Mouse (Mus musculus): ENCODE results near the gene Gtdc1. TPM values are rescaled to one million over a fixed set of nuclear protein-coding genes. Genes with fewer than 3 reads are reported as not detected.

Gtdc1 gene
- polyA plus RNA-seq, 1 experiment from 2014 or later, result 17.3 TPM

DNA sequence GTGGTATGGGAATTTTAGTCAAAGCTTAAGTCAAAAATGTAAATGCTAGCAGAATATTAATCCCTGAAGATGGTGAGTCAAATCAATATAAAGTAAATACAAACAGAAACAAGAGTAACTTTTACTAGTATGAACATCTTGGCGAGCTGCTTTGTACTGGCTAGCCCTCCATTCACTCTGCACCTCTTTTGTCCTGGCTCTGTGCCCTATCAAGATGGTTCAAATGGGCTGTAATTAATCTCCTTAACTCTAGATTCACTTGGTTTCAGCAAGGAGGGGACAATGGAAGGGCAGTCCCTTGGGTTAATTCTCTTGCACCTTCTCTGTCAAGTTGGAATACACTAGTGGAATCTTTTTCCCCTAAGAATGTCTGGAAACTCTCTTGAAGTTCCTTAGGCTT, 233.6 kb downstream of the Gtdc1 start:
- H3K27me3 ChIP-seq (ENCODE audit: control insufficient read depth, insufficient read depth, low read length), result no peaks in the 10 kb centered on the region
- ATAC-seq (ENCODE audit: low FRiP score) (no peak), DNase-seq (ENCODE audit: low spot score) (no peak)
- H3K36me3 ChIP-seq (ENCODE audit: control insufficient read depth, insufficient read depth, low read length), result no peaks in the 10 kb centered on the region
- no peaks in the 10 kb centered on the region for H3K4me1 ChIP-seq (replicated peaks; ENCODE audit: control insufficient read depth, insufficient read depth, low read length)
- 24% methylated on average over 1 of the region's 1 CpGs for WGBS
- H3K27ac ChIP-seq (ENCODE audit: low read depth, low read length), result no peak overlapping the region
- H3K9me3 ChIP-seq (ENCODE audit: control insufficient read depth, low read length), result no peaks in the 10 kb centered on the region
- no peak overlapping the region for H3K4me3 ChIP-seq (ENCODE audit: low read depth, low read length)
- no peak overlapping the region for H3K4me2 ChIP-seq (replicated peaks; ENCODE audit: low read depth, low read length)
- H3K9ac ChIP-seq (ENCODE audit: low read depth, low read length), result no peak overlapping the region

DNA sequence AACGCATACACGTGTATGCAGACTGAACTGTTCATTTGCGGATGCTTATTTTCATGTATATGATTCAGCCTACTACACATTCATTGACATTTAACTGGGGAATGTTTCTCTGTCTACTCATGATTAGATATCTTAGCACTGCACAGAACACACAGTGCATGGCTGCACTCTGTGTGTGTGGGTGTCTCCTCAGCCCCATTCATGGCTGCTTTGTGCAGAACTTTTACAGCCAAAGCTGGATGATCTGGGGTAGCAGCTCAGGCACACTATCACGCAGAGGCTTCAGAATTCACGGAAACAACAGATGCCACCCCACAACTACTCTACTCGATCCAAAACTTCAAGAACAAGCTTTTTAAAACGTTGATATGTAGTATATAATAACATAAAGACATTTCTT, 263.4 kb downstream of the Gtdc1 start:
- Histone ChIP-seq H3K4me2 (replicated peaks; ENCODE audit: low read depth, low read length) (no peak overlapping the region), H3K4me1 (replicated peaks; ENCODE audit: control insufficient read depth, insufficient read depth, low read length) (no peaks in the 10 kb centered on the region), H3K27me3 (ENCODE audit: control insufficient read depth, insufficient read depth, low read length) (no peaks in the 10 kb centered on the region), H3K36me3 (ENCODE audit: control insufficient read depth, insufficient read depth, low read length) (no peaks in the 10 kb centered on the region), H3K9me3 (ENCODE audit: control insufficient read depth, low read length) (no peaks in the 10 kb centered on the region), H3K4me3 (ENCODE audit: low read depth, low read length) (no peak overlapping the region), H3K27ac (ENCODE audit: low read depth, low read length) (no peak overlapping the region), H3K9ac (ENCODE audit: low read depth, low read length) (no peak overlapping the region)
- ATAC-seq (ENCODE audit: low FRiP score), result no peak
- 89% methylated on average over 7 of the region's 7 CpGs for WGBS
- no peak for DNase-seq (ENCODE audit: low spot score)

DNA sequence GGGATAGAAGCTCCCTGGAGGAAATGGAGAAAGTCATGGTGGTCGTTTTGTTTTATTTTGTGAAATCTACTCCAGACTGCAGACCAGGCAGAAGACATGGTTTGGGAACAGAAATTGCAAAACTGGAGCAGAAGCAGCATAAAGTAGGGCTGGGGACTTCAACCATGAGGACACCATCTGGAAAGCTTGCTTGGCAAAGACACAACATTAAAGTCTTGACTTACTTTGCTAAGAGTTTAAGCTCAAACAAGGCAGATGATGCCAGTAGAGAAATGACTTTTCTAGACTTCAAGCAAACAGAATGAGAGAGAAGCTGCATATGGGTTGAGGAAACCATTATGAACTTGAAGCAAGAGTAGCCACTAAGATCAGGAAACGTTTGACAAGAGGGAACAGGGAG, 267.6 kb downstream of the Gtdc1 start:
- no peak overlapping the region for H3K4me2 ChIP-seq (replicated peaks; ENCODE audit: low read depth, low read length)
- no peaks in the 10 kb centered on the region for H3K9me3 ChIP-seq (ENCODE audit: control insufficient read depth, low read length)
- DNase-seq (ENCODE audit: low spot score) (no peak), ATAC-seq (ENCODE audit: low FRiP score) (no peak)
- H3K27me3 ChIP-seq (ENCODE audit: control insufficient read depth, insufficient read depth, low read length), result no peaks in the 10 kb centered on the region
- H3K9ac ChIP-seq (ENCODE audit: low read depth, low read length), result no peak overlapping the region
- 79% methylated on average over 2 of the region's 2 CpGs for WGBS
- no peak overlapping the region for H3K4me3 ChIP-seq (ENCODE audit: low read depth, low read length)
- H3K27ac ChIP-seq (ENCODE audit: low read depth, low read length), result no peak overlapping the region
- no peaks in the 10 kb centered on the region for H3K36me3 ChIP-seq (ENCODE audit: control insufficient read depth, insufficient read depth, low read length)
- H3K4me1 ChIP-seq (replicated peaks; ENCODE audit: control insufficient read depth, insufficient read depth, low read length), result no peaks in the 10 kb centered on the region

DNA sequence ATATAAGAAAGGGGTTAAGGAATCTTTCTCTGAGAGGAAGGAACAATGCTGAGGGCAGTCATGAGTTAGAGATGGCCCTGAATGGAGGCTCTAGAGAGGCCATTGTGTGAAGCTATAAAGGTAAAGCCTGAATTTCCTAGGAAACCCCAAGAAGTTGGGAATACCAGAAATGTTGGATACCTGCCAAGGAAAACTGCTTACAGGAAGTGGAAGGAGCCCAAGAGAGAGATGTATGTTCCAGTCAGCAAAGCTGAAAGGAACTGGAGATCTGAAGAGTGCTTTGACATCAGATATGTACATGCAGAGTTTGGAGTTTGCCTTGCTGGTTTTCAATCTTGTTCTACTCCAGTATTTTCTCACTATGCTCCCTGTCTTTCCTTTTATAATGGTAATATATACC, 268.4 kb downstream of the Gtdc1 start:
- H3K9ac ChIP-seq (ENCODE audit: low read depth, low read length), result no peak overlapping the region
- no peak for DNase-seq (ENCODE audit: low spot score)

DNA sequence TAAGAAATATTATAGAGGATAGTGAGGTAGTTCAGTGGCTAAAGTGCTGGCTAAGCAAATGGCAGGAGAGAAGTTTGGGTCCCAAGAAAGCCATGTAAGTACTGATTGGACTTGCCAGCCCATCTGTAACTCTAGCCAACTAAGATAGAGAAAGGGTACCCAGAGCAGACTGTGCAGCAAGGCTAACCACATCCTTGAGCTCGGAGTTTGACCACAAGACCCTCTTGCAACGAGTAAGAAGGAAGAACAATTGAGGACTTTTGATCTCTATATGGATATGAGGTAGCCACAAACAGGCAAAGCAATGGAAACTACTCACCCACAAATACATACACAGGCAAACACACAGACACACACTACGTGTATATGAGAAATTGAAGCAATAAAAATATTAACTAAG, 278.9 kb downstream of the Gtdc1 start:
- Histone ChIP-seq H3K9me3 (ENCODE audit: control insufficient read depth, low read length) (no peaks in the 10 kb centered on the region), H3K4me3 (ENCODE audit: low read depth, low read length) (no peak overlapping the region), H3K36me3 (ENCODE audit: control insufficient read depth, insufficient read depth, low read length) (no peaks in the 10 kb centered on the region), H3K9ac (ENCODE audit: low read depth, low read length) (no peak overlapping the region), H3K27ac (ENCODE audit: low read depth, low read length) (no peak overlapping the region), H3K27me3 (ENCODE audit: control insufficient read depth, insufficient read depth, low read length) (no peaks in the 10 kb centered on the region), H3K4me2 (replicated peaks; ENCODE audit: low read depth, low read length) (no peak overlapping the region), H3K4me1 (replicated peaks; ENCODE audit: control insufficient read depth, insufficient read depth, low read length) (no peaks in the 10 kb centered on the region)
- DNase-seq (ENCODE audit: low spot score) (no peak), ATAC-seq (ENCODE audit: low FRiP score) (no peak)
- 91% methylated on average over 3 of the region's 3 CpGs for WGBS

More for the DNA sequence above, 268.4 kb downstream of the Gtdc1 start:
- Histone ChIP-seq H3K27me3 (ENCODE audit: control insufficient read depth, insufficient read depth, low read length) (no peaks in the 10 kb centered on the region), H3K4me1 (replicated peaks; ENCODE audit: control insufficient read depth, insufficient read depth, low read length) (no peaks in the 10 kb centered on the region), H3K36me3 (ENCODE audit: control insufficient read depth, insufficient read depth, low read length) (no peaks in the 10 kb centered on the region), H3K4me3 (ENCODE audit: low read depth, low read length) (no peak overlapping the region), H3K9me3 (ENCODE audit: control insufficient read depth, low read length) (no peaks in the 10 kb centered on the region), H3K4me2 (replicated peaks; ENCODE audit: low read depth, low read length) (no peak overlapping the region), H3K27ac (ENCODE audit: low read depth, low read length) (no peak overlapping the region)
- ATAC-seq (ENCODE audit: low FRiP score), result no peak

DNA sequence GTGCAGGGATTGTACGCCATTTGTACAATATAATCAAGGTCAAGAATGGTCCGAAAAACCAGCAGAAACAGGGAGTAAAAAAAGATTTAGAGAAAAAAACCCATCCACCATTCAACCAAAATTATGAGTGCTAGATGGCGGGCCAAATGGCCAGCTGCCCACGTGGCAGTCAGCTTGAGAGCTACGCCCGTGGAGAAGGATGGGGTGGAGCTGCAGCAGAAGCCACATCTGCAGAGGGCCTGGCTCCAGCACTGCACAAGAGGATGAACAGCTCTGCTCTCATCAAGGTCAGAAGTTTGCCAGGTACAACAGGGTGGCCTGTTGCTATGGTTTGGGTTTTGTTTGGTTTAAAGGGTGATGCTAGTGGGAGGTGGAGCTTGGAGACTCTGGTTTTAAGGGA, 281.1 kb downstream of the Gtdc1 start:
- no peak overlapping the region for H3K4me3 ChIP-seq (ENCODE audit: low read depth, low read length)
- H3K4me2 ChIP-seq (replicated peaks; ENCODE audit: low read depth, low read length), result no peak overlapping the region
- 95% methylated on average over 6 of the region's 6 CpGs for WGBS
- ATAC-seq (ENCODE audit: low FRiP score), result no peak
- no peaks in the 10 kb centered on the region for H3K9me3 ChIP-seq (ENCODE audit: control insufficient read depth, low read length)
- H3K36me3 ChIP-seq (ENCODE audit: control insufficient read depth, insufficient read depth, low read length), result no peaks in the 10 kb centered on the region
- DNase-seq (ENCODE audit: low spot score), result no peak
- H3K27ac ChIP-seq (ENCODE audit: low read depth, low read length), result no peak overlapping the region
- no peaks in the 10 kb centered on the region for H3K4me1 ChIP-seq (replicated peaks; ENCODE audit: control insufficient read depth, insufficient read depth, low read length)
- H3K27me3 ChIP-seq (ENCODE audit: control insufficient read depth, insufficient read depth, low read length), result no peaks in the 10 kb centered on the region
- H3K9ac ChIP-seq (ENCODE audit: low read depth, low read length), result no peak overlapping the region

DNA sequence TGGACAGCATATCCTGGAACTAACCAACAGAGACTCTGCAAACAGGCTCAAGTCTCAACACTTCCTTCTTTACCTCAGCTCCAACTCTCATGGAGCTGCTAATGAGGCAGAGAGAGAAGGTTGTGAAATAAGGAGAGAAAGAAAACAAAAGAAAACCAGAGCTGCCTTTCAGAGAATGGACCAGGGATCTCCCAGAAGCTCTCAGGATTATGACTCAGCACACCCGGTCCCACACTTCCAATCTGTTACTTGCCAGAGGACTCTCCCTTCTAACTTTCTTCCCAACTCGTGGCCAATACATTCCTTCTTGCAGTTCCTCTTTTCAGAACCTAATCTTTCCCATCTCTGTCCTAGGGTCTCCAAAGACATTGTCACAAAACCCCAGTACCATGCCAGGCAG, 288.1 kb downstream of the Gtdc1 start:
- Histone ChIP-seq H3K4me2 (replicated peaks; ENCODE audit: low read depth, low read length) (no peak overlapping the region), H3K27ac (ENCODE audit: low read depth, low read length) (no peak overlapping the region), H3K9ac (ENCODE audit: low read depth, low read length) (no peak overlapping the region), H3K9me3 (ENCODE audit: control insufficient read depth, low read length) (no peaks in the 10 kb centered on the region), H3K36me3 (ENCODE audit: control insufficient read depth, insufficient read depth, low read length) (no peaks in the 10 kb centered on the region), H3K27me3 (ENCODE audit: control insufficient read depth, insufficient read depth, low read length) (no peaks in the 10 kb centered on the region), H3K4me1 (replicated peaks; ENCODE audit: control insufficient read depth, insufficient read depth, low read length) (no peaks in the 10 kb centered on the region), H3K4me3 (ENCODE audit: low read depth, low read length) (no peak overlapping the region)
- DNase-seq (ENCODE audit: low spot score), result no peak
- WGBS, result 64% methylated on average over 2 of the region's 2 CpGs
- ATAC-seq (ENCODE audit: low FRiP score), result no peak

DNA sequence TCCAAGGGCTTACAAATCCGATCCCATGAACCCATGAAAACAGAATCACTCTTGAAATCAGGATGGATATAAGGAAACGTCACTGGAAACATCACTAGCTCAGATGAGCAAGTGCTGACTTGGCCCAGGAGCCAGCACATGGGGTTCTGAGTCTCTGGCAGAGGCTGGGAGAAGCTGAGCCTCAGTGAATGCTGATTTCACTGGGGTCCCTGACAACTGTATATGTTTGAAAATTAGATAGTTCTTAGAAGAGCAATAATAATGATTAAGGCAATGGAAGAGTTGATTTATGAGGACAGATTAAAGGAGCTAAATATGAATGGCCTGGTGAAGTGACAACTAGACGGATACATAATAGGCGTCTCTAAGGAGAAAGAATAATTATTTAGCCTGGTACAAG, 289.3 kb downstream of the Gtdc1 start:
- no peak for DNase-seq (ENCODE audit: low spot score)
- H3K27me3 ChIP-seq (ENCODE audit: control insufficient read depth, insufficient read depth, low read length), result no peaks in the 10 kb centered on the region
- 80% methylated on average over 4 of the region's 4 CpGs for WGBS

DNA sequence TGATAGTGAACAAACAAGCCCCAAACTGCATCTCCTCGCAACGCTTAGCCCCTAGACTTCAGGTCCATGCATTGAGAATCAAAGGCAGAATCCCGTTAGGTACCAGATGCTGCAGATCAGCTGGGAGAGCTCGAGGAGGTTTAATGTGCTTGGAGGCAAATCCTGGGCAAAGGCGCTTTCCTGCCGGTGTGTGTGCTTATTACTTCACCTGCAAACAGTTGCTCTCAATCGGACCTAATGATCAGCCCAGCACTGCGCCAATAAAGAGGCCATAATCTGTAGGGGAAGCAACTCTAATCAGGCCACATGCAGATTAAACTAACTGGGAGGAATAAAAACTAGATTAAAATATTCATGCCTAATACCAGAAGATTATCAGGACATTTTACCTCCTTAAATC, 293.5 kb downstream of the Gtdc1 start:
- Histone ChIP-seq H3K36me3 (ENCODE audit: control insufficient read depth, insufficient read depth, low read length) (no peaks in the 10 kb centered on the region), H3K9ac (ENCODE audit: low read depth, low read length) (no peak overlapping the region), H3K4me3 (ENCODE audit: low read depth, low read length) (no peak overlapping the region), H3K4me2 (replicated peaks; ENCODE audit: low read depth, low read length) (no peak overlapping the region), H3K27me3 (ENCODE audit: control insufficient read depth, insufficient read depth, low read length) (no peaks in the 10 kb centered on the region), H3K9me3 (ENCODE audit: control insufficient read depth, low read length) (no peaks in the 10 kb centered on the region), H3K27ac (ENCODE audit: low read depth, low read length) (no peak overlapping the region), H3K4me1 (replicated peaks; ENCODE audit: control insufficient read depth, insufficient read depth, low read length) (no peaks in the 10 kb centered on the region)
- DNase-seq (ENCODE audit: low spot score) (no peak), ATAC-seq (ENCODE audit: low FRiP score) (no peak)
- WGBS, result 82% methylated on average over 8 of the region's 8 CpGs

More for the DNA sequence above, 289.3 kb downstream of the Gtdc1 start:
- H3K4me3 ChIP-seq (ENCODE audit: low read depth, low read length), result no peak overlapping the region
- H3K27ac ChIP-seq (ENCODE audit: low read depth, low read length), result no peak overlapping the region
- H3K4me1 ChIP-seq (replicated peaks; ENCODE audit: control insufficient read depth, insufficient read depth, low read length), result no peaks in the 10 kb centered on the region
- H3K4me2 ChIP-seq (replicated peaks; ENCODE audit: low read depth, low read length), result no peak overlapping the region
- no peak for ATAC-seq (ENCODE audit: low FRiP score)
- no peak overlapping the region for H3K9ac ChIP-seq (ENCODE audit: low read depth, low read length)
- no peaks in the 10 kb centered on the region for H3K9me3 ChIP-seq (ENCODE audit: control insufficient read depth, low read length)
- no peaks in the 10 kb centered on the region for H3K36me3 ChIP-seq (ENCODE audit: control insufficient read depth, insufficient read depth, low read length)

Measured in hindbrain, embryonic 11.5 days (tissue).